Mouse (Mus musculus) ovary, postnatal 14 days (tissue): Measurements from ENCODE around the gene Abhd17c.

ENCODE experiments used
- DNase-seq: peaks from one replicate; pipeline ENCODE4 v3.0.0; 2022; ENCODE audit warnings: low spot score

Abhd17c gene

GRCm38 (mm10) chr7:84117543-84118122 is 34.1 kb downstream of the Abhd17c start:
- no peak for DNase-seq

GRCm38 (mm10) chr7:84116621-84117542 is 34.8 kb downstream of the Abhd17c start:
- no peak for DNase-seq

- DNase-seq = no peak
Measured at GRCm38 (mm10) chr7:84115385-84115784, 36.3 kb downstream of the Abhd17c start.

- no peak for DNase-seq
Measured at GRCm38 (mm10) chr7:84114775-84115174, 36.9 kb downstream of the Abhd17c start.

GRCm38 (mm10) chr7:84113035-84113390 is 38.7 kb downstream of the Abhd17c start:
- DNase-seq = no peak

GRCm38 (mm10) chr7:84112351-84113034 is 39.2 kb downstream of the Abhd17c start:
- DNase-seq = no peak

- no peak for DNase-seq
Measured at GRCm38 (mm10) chr7:84111716-84112350, 39.9 kb downstream of the Abhd17c start.

GRCm38 (mm10) chr7:84106942-84107341 is 44.8 kb downstream of the Abhd17c start:
- no peak for DNase-seq

- no peak for DNase-seq
Measured at GRCm38 (mm10) chr7:84102589-84102988, 49.1 kb downstream of the Abhd17c start.

- DNase-seq = no peak
Measured at GRCm38 (mm10) chr7:84100672-84101071, 51.0 kb downstream of the Abhd17c start.

- no peak for DNase-seq
Measured at GRCm38 (mm10) chr7:84098098-84098497, 53.6 kb downstream of the Abhd17c start.

GRCm38 (mm10) chr7:84096501-84096900 is 55.2 kb downstream of the Abhd17c start:
- no peak for DNase-seq

- no peak for DNase-seq
Measured at GRCm38 (mm10) chr7:84090793-84091192, 60.9 kb downstream of the Abhd17c start.

- DNase-seq = no peak
Measured at GRCm38 (mm10) chr7:84089777-84090176, 61.9 kb downstream of the Abhd17c start.

- DNase-seq = peak; percentile 72
Measured at GRCm38 (mm10) chr7:84088971-84089370, 62.7 kb downstream of the Abhd17c start.

GRCm38 (mm10) chr7:84088191-84088590 is 63.5 kb downstream of the Abhd17c start:
- DNase-seq = no peak

GRCm38 (mm10) chr7:84086039-84086829 is 65.5 kb downstream of the Abhd17c start, which contains the start of gene Cemip:
Cemip (minus strand) TSS chr7:84086502.
- peak; percentile 80 for DNase-seq

GRCm38 (mm10) chr7:84085049-84085945 is 66.4 kb downstream of the Abhd17c start:
- DNase-seq = peak; percentile 67

- DNase-seq = no peak
Measured at GRCm38 (mm10) chr7:84077257-84078013, 74.3 kb downstream of the Abhd17c start.

GRCm38 (mm10) chr7:84074266-84074665 is 77.4 kb downstream of the Abhd17c start:
- DNase-seq = no peak
